Mouse (Mus musculus) embryonic facial prominence, embryonic 15.5 days (tissue): ENCODE results near the gene Armc10. TPM values are rescaled to one million over a fixed set of nuclear protein-coding genes. Genes with fewer than 3 reads are reported as not detected.

Experiments
- ATAC-seq: fragments of 200-750 bp; cut with Nextera tagmentation; 2 replicates; pipeline ENCODE4 v1.8.0; 2017; ENCODE audit warnings: low read depth, moderate TSS enrichment; ENCODE audit not compliant: insufficient number of reproducible peaks, low FRiP score, low TSS enrichment
- H3K27ac ChIP-seq: fragments of 300-500 bp; sonication (generic); replicated peaks from 2 replicates; pipeline ENCODE4 v1.5.1; 2015; ENCODE audit warnings: mild to moderate bottlenecking, inconsistent platforms
- H3K27me3 ChIP-seq: fragments of 300-500 bp; sonication (generic); 2 replicates; pipeline ENCODE4 v1.6.1; 2015; ENCODE audit warnings: inconsistent platforms
- H3K36me3 ChIP-seq: fragments of 300-500 bp; sonication (generic); 2 replicates; pipeline ENCODE4 v1.6.1; 2015; ENCODE audit warnings: mild to moderate bottlenecking, inconsistent platforms
- H3K4me1 ChIP-seq: fragments of 300-500 bp; sonication (generic); 2 replicates; pipeline ENCODE4 v1.6.1; 2015; ENCODE audit warnings: inconsistent platforms
- H3K4me2 ChIP-seq: fragments of 300-500 bp; sonication (generic); replicated peaks from 2 replicates; pipeline ENCODE4 v1.6.1; 2015; ENCODE audit warnings: mild to moderate bottlenecking, inconsistent platforms
- H3K4me3 ChIP-seq: fragments of 300-500 bp; sonication (generic); replicated peaks from 2 replicates; pipeline ENCODE4 v1.5.1; 2015; ENCODE audit warnings: mild to moderate bottlenecking, inconsistent platforms
- H3K9ac ChIP-seq: fragments of 300-500 bp; sonication (generic); 2 replicates; pipeline ENCODE4 v1.6.1; 2015; ENCODE audit warnings: inconsistent platforms
- H3K9me3 ChIP-seq: fragments of 300-500 bp; sonication (generic); replicated peaks from 2 replicates; pipeline ENCODE4 v1.6.1; 2016; ENCODE audit warnings: inconsistent platforms
- WGBS: fragments of 180-500 bp; shearing (Covaris S2); methylation state at CpG from one replicate; pipeline ENCODE4 v1.1.7; 2015; 5-methylcytosine and 5-hydroxymethylcytosine counted together
- polyA plus RNA-seq: library from polyadenylated mRNA; unstranded; fragments of >200 nt; fragmentation: Nextera tagmentation; extraction: Ambion mirVana; gene quantifications from 2 replicates; pipeline ENCODE4 v1.2.1, GENCODE M21; 2015

The Armc10 gene
- polyA plus RNA-seq, 1 experiment from 2014 or later: 36.9 TPM

- no peak overlapping the region for H3K27ac ChIP-seq
- no peak overlapping the region for H3K4me3 ChIP-seq
- H3K36me3 ChIP-seq: no peaks in the 10 kb centered on the region
- WGBS: 93% methylated on average over 2 of the region's 2 CpGs
- no peaks in the 10 kb centered on the region for H3K27me3 ChIP-seq
- H3K9ac ChIP-seq: no peak overlapping the region
- no peak for ATAC-seq
- peaks cover 4% of the 10 kb centered on the region; the same call in 1 of the 2 replicates for H3K4me1 ChIP-seq
- H3K9me3 ChIP-seq: no peaks in the 10 kb centered on the region
- H3K4me2 ChIP-seq: no peak overlapping the region
These were observed 23.7 kb downstream of the Armc10 start for GRCm38 (mm10) chr5:21669307-21669706.

DNA sequence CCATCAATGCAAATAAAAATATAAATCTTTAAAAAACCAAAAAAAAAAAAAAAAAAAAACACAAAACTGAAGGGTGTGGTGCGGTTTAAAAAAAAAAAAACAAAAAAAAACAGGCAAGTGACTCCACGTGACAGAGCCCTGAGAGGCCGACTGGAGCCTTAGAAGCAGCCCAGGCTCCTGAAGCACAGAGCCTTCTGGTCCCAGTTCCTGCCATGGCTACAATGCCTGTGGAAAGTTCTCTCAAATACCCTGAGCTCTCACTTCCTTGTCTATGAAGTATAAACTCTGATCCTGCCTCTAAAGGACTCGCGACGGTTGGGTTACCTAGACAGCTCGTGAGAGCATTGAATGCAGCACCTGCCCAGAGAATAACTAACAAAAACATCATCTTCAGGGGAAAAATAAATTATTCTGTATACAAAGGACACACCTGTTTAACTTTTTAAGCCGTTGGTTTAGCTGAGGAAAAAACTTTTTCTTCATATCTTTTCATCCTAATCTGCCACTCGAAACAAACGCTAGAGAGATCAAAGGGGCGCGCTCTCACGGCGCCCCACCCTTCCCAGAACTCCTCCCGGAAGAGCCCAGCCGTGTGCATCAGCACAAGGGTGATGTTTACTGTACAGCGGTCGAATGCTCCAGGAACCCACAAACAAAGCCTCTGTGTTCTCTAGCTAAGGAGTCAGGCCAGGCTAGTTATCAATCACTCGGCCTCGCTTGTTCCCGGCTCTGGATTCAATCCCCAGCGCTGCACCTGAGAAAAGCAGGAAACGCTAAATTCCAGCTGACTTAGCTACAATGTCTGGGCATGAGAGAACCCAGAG lies 27.4 kb downstream of the Armc10 start:
- H3K4me2 ChIP-seq: peak overlapping the region; percentile 31
- no peaks in the 10 kb centered on the region for H3K27me3 ChIP-seq
- peaks cover 6% of the 10 kb centered on the region; the same call in 1 of the 2 replicates for H3K4me1 ChIP-seq
- H3K36me3 ChIP-seq: peaks cover 6% of the 10 kb centered on the region; the same call in 1 of the 2 replicates
- H3K27ac ChIP-seq: no peak overlapping the region
- peak overlapping the region; percentile 20 for H3K4me3 ChIP-seq
- no peak overlapping the region for H3K9ac ChIP-seq
- WGBS: 35% methylated on average over 23 of the region's 23 CpGs
- 0 out of 2 replicates have a peak, but pooled peaks have one; percentile 47 for ATAC-seq
- H3K9me3 ChIP-seq: no peaks in the 10 kb centered on the region

DNA sequence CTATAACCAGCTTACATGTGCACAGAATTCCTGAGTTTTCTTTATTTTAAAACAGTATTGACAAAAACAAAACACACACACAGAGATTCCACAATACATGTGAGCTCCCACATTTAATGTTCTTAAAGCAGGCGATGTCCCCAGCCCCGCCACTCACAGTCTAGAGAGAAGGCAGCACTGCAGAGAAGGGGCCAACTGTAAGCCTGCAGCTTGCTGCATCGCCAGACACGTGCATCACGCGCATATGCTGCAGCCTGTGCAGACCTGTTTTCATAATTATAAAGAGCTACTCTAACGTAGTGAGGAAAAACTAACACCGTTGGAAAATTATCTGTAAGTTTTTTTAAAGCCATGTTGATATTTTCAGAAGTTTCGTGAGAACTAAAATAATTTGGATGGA lies 28.1 kb downstream of the Armc10 start:
- Histone ChIP-seq H3K4me2 (no peak overlapping the region), H3K4me1 (peaks cover 7% of the 10 kb centered on the region; the same call in 1 of the 2 replicates), H3K9me3 (no peaks in the 10 kb centered on the region), H3K9ac (no peak overlapping the region), H3K4me3 (no peak overlapping the region), H3K27me3 (no peaks in the 10 kb centered on the region), H3K36me3 (peaks cover 6% of the 10 kb centered on the region; the same call in 1 of the 2 replicates), H3K27ac (no peak overlapping the region)
- 68% methylated on average over 9 of the region's 9 CpGs for WGBS
- ATAC-seq: no peak

DNA sequence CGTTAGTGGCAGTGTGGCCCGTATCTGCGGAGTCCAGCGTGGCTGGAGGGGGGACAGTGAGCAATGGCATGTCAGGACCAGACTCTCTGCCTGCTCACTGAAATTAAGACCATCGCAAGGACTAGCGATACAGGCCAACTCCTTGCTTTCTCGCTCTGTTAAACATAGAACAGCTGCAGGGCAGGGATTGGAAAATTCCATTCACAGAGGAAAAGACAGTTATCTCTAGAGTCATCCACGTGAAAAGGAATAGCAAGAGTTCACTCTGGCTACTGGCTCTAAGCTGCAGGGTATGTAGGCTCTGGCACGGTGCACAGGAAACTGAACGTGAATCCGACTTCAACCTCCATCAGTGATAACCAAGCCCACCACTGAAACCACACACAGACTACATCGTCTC lies 29.4 kb downstream of the Armc10 start:
- 73% methylated on average over 12 of the region's 12 CpGs for WGBS
- Histone ChIP-seq H3K27me3 (no peaks in the 10 kb centered on the region), H3K9ac (no peak overlapping the region), H3K4me3 (no peak overlapping the region), H3K4me2 (no peak overlapping the region), H3K4me1 (peaks cover 7% of the 10 kb centered on the region; the same call in 1 of the 2 replicates), H3K27ac (no peak overlapping the region), H3K36me3 (peaks cover 6% of the 10 kb centered on the region; the same call in 1 of the 2 replicates), H3K9me3 (no peaks in the 10 kb centered on the region)
- no peak for ATAC-seq

DNA sequence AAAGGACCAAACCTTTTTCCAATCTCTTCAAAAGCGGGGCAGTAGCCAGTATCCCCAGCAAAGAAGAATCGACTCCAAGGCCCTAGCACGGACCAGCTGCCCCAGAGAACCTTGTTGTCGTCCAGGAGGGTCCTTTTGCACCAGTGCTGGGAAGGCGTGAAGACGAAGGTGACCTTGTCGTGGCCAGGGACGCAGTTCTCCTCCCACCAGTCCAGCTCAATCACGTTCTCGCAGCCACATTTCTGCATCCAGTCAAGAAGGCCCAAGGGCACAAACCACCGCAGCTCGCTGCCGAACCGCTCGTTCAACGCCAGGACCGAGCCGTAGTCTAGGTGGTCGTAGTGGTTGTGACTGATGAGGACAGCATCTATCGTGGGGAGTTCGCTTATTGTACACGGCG lies 29.9 kb downstream of the Armc10 start:
- no peak overlapping the region for H3K4me3 ChIP-seq
- H3K4me2 ChIP-seq: no peak overlapping the region
- H3K27ac ChIP-seq: no peak overlapping the region
- peaks cover 6% of the 10 kb centered on the region; the same call in 1 of the 2 replicates for H3K36me3 ChIP-seq
- H3K4me1 ChIP-seq: peaks cover 7% of the 10 kb centered on the region; the same call in 1 of the 2 replicates
- H3K9me3 ChIP-seq: no peaks in the 10 kb centered on the region
- no peak for ATAC-seq
- H3K9ac ChIP-seq: no peak overlapping the region
- no peaks in the 10 kb centered on the region for H3K27me3 ChIP-seq
- WGBS: 95% methylated on average over 23 of the region's 23 CpGs

DNA sequence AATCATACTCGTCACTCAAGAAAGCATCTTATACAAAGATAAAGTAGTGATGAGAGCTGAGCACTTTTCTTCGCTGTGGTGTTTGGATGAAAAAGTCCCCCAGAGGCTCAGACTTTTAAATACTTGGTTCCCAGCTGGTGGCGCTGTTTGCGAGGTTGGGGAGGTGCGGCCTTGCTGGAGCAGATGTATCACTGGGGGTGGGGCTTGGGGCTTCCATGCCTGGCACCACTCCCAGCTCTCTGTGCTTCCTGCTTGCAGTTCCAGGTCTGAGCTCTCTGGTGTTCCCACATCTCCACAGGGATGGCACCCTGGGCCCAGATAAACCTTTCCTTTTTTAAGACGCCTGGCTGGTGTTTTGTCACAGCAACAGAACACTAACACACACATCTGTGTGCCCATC lies 32.3 kb downstream of the Armc10 start:
- Histone ChIP-seq H3K9ac (no peak overlapping the region), H3K36me3 (peaks cover 6% of the 10 kb centered on the region; the same call in 1 of the 2 replicates), H3K4me1 (peaks cover 7% of the 10 kb centered on the region; the same call in 1 of the 2 replicates), H3K27ac (no peak overlapping the region), H3K27me3 (no peaks in the 10 kb centered on the region), H3K4me2 (no peak overlapping the region), H3K4me3 (no peak overlapping the region), H3K9me3 (no peaks in the 10 kb centered on the region)
- WGBS: 83% methylated on average over 6 of the region's 6 CpGs
- no peak for ATAC-seq

DNA sequence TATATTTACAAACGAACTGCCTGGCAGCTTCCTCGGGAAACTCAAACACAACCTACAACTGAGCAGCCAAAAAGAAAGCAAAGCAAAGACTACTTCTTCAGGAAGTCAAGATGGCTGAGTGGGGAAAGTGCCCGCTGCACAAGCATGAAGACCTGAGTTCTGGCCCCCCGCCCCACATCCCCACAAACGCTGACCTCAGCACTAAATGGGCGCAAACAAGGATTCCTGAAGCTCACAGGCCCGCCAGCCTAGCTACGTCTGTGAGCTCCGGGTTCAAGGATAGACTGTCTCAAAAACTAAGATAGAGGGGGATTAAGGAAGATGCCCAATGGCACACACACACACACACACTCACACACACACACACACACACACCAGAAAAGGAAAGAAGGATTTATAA lies 32.8 kb downstream of the Armc10 start:
- H3K27me3 ChIP-seq: no peaks in the 10 kb centered on the region
- WGBS: 93% methylated on average over 9 of the region's 9 CpGs
- H3K27ac ChIP-seq: no peak overlapping the region
- no peaks in the 10 kb centered on the region for H3K9me3 ChIP-seq
- no peak overlapping the region for H3K9ac ChIP-seq
- peaks cover 3% of the 10 kb centered on the region; the same call in 1 of the 2 replicates for H3K4me1 ChIP-seq
- ATAC-seq: no peak
- H3K4me2 ChIP-seq: no peak overlapping the region
- no peak overlapping the region for H3K4me3 ChIP-seq
- H3K36me3 ChIP-seq: peaks cover 6% of the 10 kb centered on the region; the same call in 1 of the 2 replicates

DNA sequence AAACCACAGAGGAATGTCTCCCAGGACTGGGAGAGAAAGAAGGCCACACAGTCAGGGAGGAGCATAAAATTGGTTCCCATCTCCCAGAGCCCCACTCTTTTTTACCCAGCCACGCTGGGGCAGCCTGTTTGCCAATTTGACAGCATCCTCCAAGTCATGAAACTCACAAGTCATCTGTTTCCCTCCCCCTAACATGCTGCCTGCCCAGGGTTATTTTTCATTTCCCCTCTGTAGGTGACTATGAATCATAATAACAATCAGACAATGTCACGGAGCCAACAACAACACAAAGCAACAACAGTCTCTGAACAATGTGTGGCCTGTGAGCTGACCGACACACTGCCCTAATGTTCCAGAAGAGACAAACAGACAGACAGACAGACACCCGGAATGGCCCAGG lies 34.4 kb downstream of the Armc10 start:
- no peak overlapping the region for H3K9ac ChIP-seq
- no peak overlapping the region for H3K4me2 ChIP-seq
- 0 out of 2 replicates have a peak, but pooled peaks cover 3% of the 10 kb centered on the region for H3K4me1 ChIP-seq
- no peak for ATAC-seq
- no peak overlapping the region for H3K27ac ChIP-seq
- H3K4me3 ChIP-seq: no peak overlapping the region
- peaks cover 6% of the 10 kb centered on the region; the same call in 1 of the 2 replicates for H3K36me3 ChIP-seq
- H3K27me3 ChIP-seq: no peaks in the 10 kb centered on the region
- H3K9me3 ChIP-seq: no peaks in the 10 kb centered on the region
- WGBS: 71% methylated on average over 4 of the region's 4 CpGs

GRCm38 (mm10) chr5:21680940-21681339 lies 35.3 kb downstream of the Armc10 start:
- H3K36me3 ChIP-seq: no peaks in the 10 kb centered on the region
- H3K4me1 ChIP-seq: 0 out of 2 replicates have a peak, but pooled peaks cover 3% of the 10 kb centered on the region
- no peaks in the 10 kb centered on the region for H3K9me3 ChIP-seq

DNA sequence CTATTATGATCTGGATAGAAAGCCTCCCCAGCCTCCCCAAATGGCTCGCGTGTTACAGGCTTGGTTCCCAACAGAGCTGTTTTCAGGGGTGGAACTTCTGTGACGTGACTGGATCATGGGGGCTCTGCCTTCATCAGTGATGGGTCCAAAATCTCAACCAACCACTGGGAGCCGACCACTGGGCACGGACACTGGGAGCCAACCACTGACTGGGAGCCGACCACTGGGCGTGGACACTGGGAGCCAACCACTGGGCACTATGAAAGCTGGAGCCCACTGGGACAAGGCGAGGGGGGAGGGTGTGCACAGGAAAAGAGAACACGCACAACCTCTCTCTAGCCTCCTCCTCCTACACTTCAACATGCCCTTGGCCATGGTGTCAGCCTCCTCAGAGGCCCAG lies 38.2 kb downstream of the Armc10 start:
- no peak overlapping the region for H3K4me3 ChIP-seq
- no peaks in the 10 kb centered on the region for H3K36me3 ChIP-seq
- ATAC-seq: no peak
- H3K4me1 ChIP-seq: no peaks in the 10 kb centered on the region
- H3K9ac ChIP-seq: no peak overlapping the region
- no peak overlapping the region for H3K4me2 ChIP-seq
- H3K27me3 ChIP-seq: no peaks in the 10 kb centered on the region
- H3K27ac ChIP-seq: no peak overlapping the region
- H3K9me3 ChIP-seq: no peaks in the 10 kb centered on the region
- 94% methylated on average over 9 of the region's 9 CpGs for WGBS

More at GRCm38 (mm10) chr5:21680940-21681339, 35.3 kb downstream of the Armc10 start:
- Histone ChIP-seq H3K4me3 (no peak overlapping the region), H3K27me3 (no peaks in the 10 kb centered on the region), H3K9ac (no peak overlapping the region), H3K27ac (no peak overlapping the region), H3K4me2 (no peak overlapping the region)
- WGBS: 74% methylated on average over 5 of the region's 5 CpGs
- no peak for ATAC-seq

GRCm38 (mm10) chr5:21685001-21685400 lies 39.4 kb downstream of the Armc10 start:
- Histone ChIP-seq H3K36me3 (no peaks in the 10 kb centered on the region), H3K4me3 (no peak overlapping the region), H3K9me3 (no peaks in the 10 kb centered on the region), H3K27ac (no peak overlapping the region), H3K4me2 (no peak overlapping the region), H3K4me1 (no peaks in the 10 kb centered on the region), H3K27me3 (no peaks in the 10 kb centered on the region), H3K9ac (no peak overlapping the region)
- ATAC-seq: no peak
- 72% methylated on average over 10 of the region's 10 CpGs for WGBS
